Mouse (Mus musculus): ENCODE results near the gene Defb21.

Defb21 gene

GRCm38 (mm10) chr2:152572114-152572794, at the start of gene Defb21:
Gene Defb21, plus strand, starts transcription at chr2:152572744.
- peak; percentile 22 for DNase-seq (ENCODE audit: low read depth)

- DNase-seq (ENCODE audit: low read depth) = peak; percentile 8
These were observed 32.4 kb upstream of the Defb21 start, which contains the start of gene Defb29 for GRCm38 (mm10) chr2:152539944-152540710. Gene Defb29, minus strand, starts transcription at chr2:152540098.

GRCm38 (mm10) chr2:152541979-152542378, 30.6 kb upstream of the Defb21 start:
- DNase-seq (ENCODE audit: low read depth) = no peak

GRCm38 (mm10) chr2:152542897-152543296, 29.6 kb upstream of the Defb21 start:
- no peak for DNase-seq (ENCODE audit: low read depth)

- no peak for DNase-seq (ENCODE audit: low read depth)
These were observed 29.1 kb upstream of the Defb21 start for GRCm38 (mm10) chr2:152543478-152543877.

GRCm38 (mm10) chr2:152544691-152545090, 27.9 kb upstream of the Defb21 start:
- peak; percentile 68 for DNase-seq (ENCODE audit: low read depth)

GRCm38 (mm10) chr2:152548124-152548523, 24.4 kb upstream of the Defb21 start:
- no peak for DNase-seq (ENCODE audit: low read depth)

GRCm38 (mm10) chr2:152553774-152554423, 18.6 kb upstream of the Defb21 start:
- peak; percentile 85 for DNase-seq (ENCODE audit: low read depth)

- DNase-seq (ENCODE audit: low read depth) = no peak
These were observed 15.9 kb upstream of the Defb21 start for GRCm38 (mm10) chr2:152556655-152557054.

- no peak for DNase-seq (ENCODE audit: low read depth)
These were observed 3.5 kb upstream of the Defb21 start, which contains the start of gene Gm17416 for GRCm38 (mm10) chr2:152569038-152569437. Gene Gm17416, plus strand, starts transcription at chr2:152569338.

- no peak for DNase-seq (ENCODE audit: low read depth)
These were observed 2.7 kb upstream of the Defb21 start for GRCm38 (mm10) chr2:152569881-152570280.

GRCm38 (mm10) chr2:152570313-152570712, 2.2 kb upstream of the Defb21 start:
- DNase-seq (ENCODE audit: low read depth) = no peak

- DNase-seq (ENCODE audit: low read depth) = no peak
These were observed 940 bp downstream of the Defb21 start for GRCm38 (mm10) chr2:152573484-152573883.

- no peak for DNase-seq (ENCODE audit: low read depth)
These were observed 7.6 kb downstream of the Defb21 start, which contains the start of gene Defb19 for GRCm38 (mm10) chr2:152580107-152580506. Gene Defb19, minus strand, starts transcription at chr2:152580312.

GRCm38 (mm10) chr2:152580612-152581011, 8.1 kb downstream of the Defb21 start:
- no peak for DNase-seq (ENCODE audit: low read depth)

- DNase-seq (ENCODE audit: low read depth) = peak; percentile 50
These were observed 14.5 kb downstream of the Defb21 start for GRCm38 (mm10) chr2:152586926-152587560.

- DNase-seq (ENCODE audit: low read depth) = no peak
These were observed 15.9 kb downstream of the Defb21 start for GRCm38 (mm10) chr2:152588450-152588849.

GRCm38 (mm10) chr2:152589021-152589420, 16.5 kb downstream of the Defb21 start:
- DNase-seq (ENCODE audit: low read depth) = no peak

GRCm38 (mm10) chr2:152599299-152599698, 26.8 kb downstream of the Defb21 start, which contains the start of gene Defb45:
Gene Defb45, minus strand, starts transcription at chr2:152599399.
- no peak for DNase-seq (ENCODE audit: low read depth)

GRCm38 (mm10) chr2:152600076-152600475, 27.5 kb downstream of the Defb21 start:
- DNase-seq (ENCODE audit: low read depth) = no peak

GRCm38 (mm10) chr2:152601275-152601960, 28.9 kb downstream of the Defb21 start:
- DNase-seq (ENCODE audit: low read depth) = no peak

All from NIH3T3 (cell line).